Mouse (Mus musculus): Measurements from ENCODE around the gene Ttc23. TPM values are rescaled to one million over a fixed set of nuclear protein-coding genes. Genes with fewer than 3 reads are reported as not detected.

Gene Ttc23
- total RNA-seq, 2 experiments from 2014 or later: 1.9 to 2.1 TPM

- ATAC-seq (ENCODE audit: poor library complexity, severe bottlenecking): peak; percentile 94
These were observed 2.2 kb upstream of the Ttc23 start, which contains the start of gene Lrrc28 for GRCm38 (mm10) chr7:67644833-67645680. Gene Lrrc28 (minus strand): TSS chr7:67645268.

GRCm38 (mm10) chr7:67645681-67646014 lies 1.6 kb upstream of the Ttc23 start:
- peak; percentile 39 for ATAC-seq (ENCODE audit: poor library complexity, severe bottlenecking)

- no peak for ATAC-seq (ENCODE audit: poor library complexity, severe bottlenecking)
These were observed 1.1 kb upstream of the Ttc23 start for GRCm38 (mm10) chr7:67646131-67646530.

GRCm38 (mm10) chr7:67648376-67648775 lies 1.2 kb downstream of the Ttc23 start:
- ATAC-seq (ENCODE audit: poor library complexity, severe bottlenecking): no peak

- ATAC-seq (ENCODE audit: poor library complexity, severe bottlenecking): no peak
These were observed 5.0 kb downstream of the Ttc23 start for GRCm38 (mm10) chr7:67652211-67652610.

- peak; percentile 47 for ATAC-seq (ENCODE audit: poor library complexity, severe bottlenecking)
These were observed 7.5 kb downstream of the Ttc23 start for GRCm38 (mm10) chr7:67654668-67655067.

GRCm38 (mm10) chr7:67655186-67655585 lies 8.0 kb downstream of the Ttc23 start:
- peak; percentile 33; the same call in 1 of the 2 replicates for ATAC-seq (ENCODE audit: poor library complexity, severe bottlenecking)

- no peak for ATAC-seq (ENCODE audit: poor library complexity, severe bottlenecking)
These were observed 10.9 kb downstream of the Ttc23 start for GRCm38 (mm10) chr7:67658110-67658509.

- no peak for ATAC-seq (ENCODE audit: poor library complexity, severe bottlenecking)
These were observed 15.2 kb downstream of the Ttc23 start for GRCm38 (mm10) chr7:67662424-67662823.

GRCm38 (mm10) chr7:67663981-67664694 lies 16.9 kb downstream of the Ttc23 start:
- ATAC-seq (ENCODE audit: poor library complexity, severe bottlenecking): no peak

- no peak for ATAC-seq (ENCODE audit: poor library complexity, severe bottlenecking)
These were observed 23.8 kb downstream of the Ttc23 start for GRCm38 (mm10) chr7:67670965-67671364.

GRCm38 (mm10) chr7:67672650-67673049 lies 25.4 kb downstream of the Ttc23 start:
- ATAC-seq (ENCODE audit: poor library complexity, severe bottlenecking): peak; percentile 92

- ATAC-seq (ENCODE audit: poor library complexity, severe bottlenecking): no peak
These were observed 26.4 kb downstream of the Ttc23 start for GRCm38 (mm10) chr7:67673656-67674055.

- no peak for ATAC-seq (ENCODE audit: poor library complexity, severe bottlenecking)
These were observed 31.8 kb downstream of the Ttc23 start for GRCm38 (mm10) chr7:67678878-67679499.

- no peak for ATAC-seq (ENCODE audit: poor library complexity, severe bottlenecking)
These were observed 33.9 kb downstream of the Ttc23 start for GRCm38 (mm10) chr7:67681078-67681477.

- ATAC-seq (ENCODE audit: poor library complexity, severe bottlenecking): no peak
These were observed 35.8 kb downstream of the Ttc23 start for GRCm38 (mm10) chr7:67683006-67683405.

GRCm38 (mm10) chr7:67686545-67686944 lies 39.3 kb downstream of the Ttc23 start:
- ATAC-seq (ENCODE audit: poor library complexity, severe bottlenecking): no peak

- ATAC-seq (ENCODE audit: poor library complexity, severe bottlenecking): no peak
These were observed 41.1 kb downstream of the Ttc23 start for GRCm38 (mm10) chr7:67688281-67688680.

- no peak for ATAC-seq (ENCODE audit: poor library complexity, severe bottlenecking)
These were observed 42.6 kb downstream of the Ttc23 start for GRCm38 (mm10) chr7:67689793-67690192.

GRCm38 (mm10) chr7:67691036-67691435 lies 43.8 kb downstream of the Ttc23 start:
- no peak for ATAC-seq (ENCODE audit: poor library complexity, severe bottlenecking)

GRCm38 (mm10) chr7:67692141-67692540 lies 44.9 kb downstream of the Ttc23 start:
- ATAC-seq (ENCODE audit: poor library complexity, severe bottlenecking): no peak
